Mouse (Mus musculus): ENCODE measurements around the gene Rhox4a. TPM values are rescaled to one million over a fixed set of nuclear protein-coding genes. Genes with fewer than 3 reads are reported as not detected.

Rhox4a gene
- not detected in 2 replicates for total RNA-seq (2023)

DNA sequence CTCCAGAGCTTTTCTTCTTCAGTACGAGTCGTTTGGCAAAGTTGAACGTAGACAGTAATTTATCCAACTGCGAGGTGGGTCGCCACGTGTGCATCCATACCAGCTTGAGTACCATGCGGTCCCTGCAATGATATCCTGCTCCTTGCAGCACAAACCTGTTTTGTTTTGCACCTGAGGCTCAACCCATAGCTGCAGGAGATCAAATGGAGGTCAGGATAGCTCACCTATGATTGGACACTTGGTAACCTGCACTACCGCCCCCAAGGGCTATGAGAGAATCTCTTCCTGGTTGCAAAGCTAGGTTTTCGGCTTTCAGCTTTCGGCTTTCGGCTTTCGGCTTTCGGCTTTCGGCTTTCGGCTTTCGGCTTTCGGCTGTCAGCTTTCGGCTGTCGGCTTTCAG, at the start of gene Rhox4a:
Gene Rhox4a (plus strand): TSS at position 301 of the 400 bp plus-strand sequence.

DNA sequence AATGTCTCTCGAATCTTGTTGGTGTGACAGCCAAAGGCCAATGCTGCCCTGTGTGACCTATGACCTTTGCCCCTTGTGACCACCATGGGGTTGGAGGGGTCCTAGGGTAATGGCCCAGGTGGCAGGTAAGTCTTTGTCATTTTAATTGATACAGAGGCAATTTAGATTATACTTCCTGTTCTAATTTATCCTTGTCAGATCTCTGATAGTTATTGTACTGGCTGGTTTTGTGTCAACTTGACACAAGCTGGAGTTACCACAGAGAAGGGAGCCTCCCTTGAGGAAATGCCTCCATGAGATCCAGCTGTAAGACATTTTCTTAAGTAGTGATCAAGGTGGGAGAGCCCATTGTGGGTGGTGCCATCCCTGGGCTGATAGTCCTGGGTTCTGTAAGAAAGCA, 43.0 kb upstream of the Rhox4a start, which contains the start of gene Rhox1:
Gene Rhox1 (minus strand): TSS at position 101 of the 400 bp plus-strand sequence.

DNA sequence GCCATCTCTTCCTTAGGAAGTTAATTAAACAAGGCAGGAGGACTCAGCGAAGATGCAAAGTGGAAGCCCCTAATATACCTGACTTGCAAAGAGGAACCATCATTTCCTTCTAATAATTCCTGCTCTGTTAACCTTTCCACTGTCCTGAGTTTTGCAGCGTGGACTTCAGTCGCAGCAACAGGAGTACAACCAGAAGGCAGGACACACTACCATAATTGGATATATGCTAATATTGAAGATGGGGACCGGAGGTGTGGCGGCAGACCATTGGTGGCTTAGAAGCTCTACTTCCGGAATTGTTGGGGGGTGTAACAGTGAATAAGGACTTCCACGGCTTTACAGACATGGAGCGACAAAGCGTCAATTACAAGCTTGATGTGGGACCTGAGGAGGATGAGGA, 20.5 kb upstream of the Rhox4a start, which contains the start of gene Rhox2a:
Gene Rhox2a (plus strand): TSS at position 301 of the 400 bp plus-strand sequence.

DNA sequence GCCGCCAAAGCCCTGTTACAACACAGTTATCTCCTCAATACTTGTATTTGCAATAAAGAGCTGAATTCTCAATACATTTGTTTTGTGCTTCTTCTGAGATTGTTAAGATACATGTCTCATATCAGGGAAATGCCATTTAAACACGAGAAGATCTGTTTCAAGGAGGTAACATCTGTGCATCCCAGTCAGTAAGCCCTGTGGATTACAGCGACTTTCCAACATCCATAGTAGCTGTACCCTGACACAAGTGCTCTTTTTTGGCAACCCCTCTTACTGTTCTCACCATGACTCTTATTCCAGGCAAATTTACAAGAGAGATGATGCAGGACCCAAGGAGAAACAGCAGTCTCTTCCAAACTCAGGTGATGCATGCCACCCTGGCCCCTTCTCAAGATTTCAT, 15.5 kb upstream of the Rhox4a start, which contains the start of gene Rhox3a:
Gene Rhox3a (plus strand): TSS at position 301 of the 400 bp plus-strand sequence.

Other genes with a start within 250 kb of the Rhox4a start
- not detected in 2 replicates for gene Sowahd, start 216.5 kb upstream of the Rhox4a start, total RNA-seq (2023)
- 246 and 267 TPM in 2 replicates for gene Rpl39, start 179.9 kb upstream of the Rhox4a start, total RNA-seq (2023)
- gene Upf3b, start 155.0 kb upstream of the Rhox4a start, total RNA-seq (2023), result 11.3 and 14.3 TPM in 2 replicates
- gene Nkap, start 138.5 kb upstream of the Rhox4a start, total RNA-seq (2023), result 11.5 and 15.5 TPM in 2 replicates
- not detected in 2 replicates for gene Akap14, start 96.5 kb upstream of the Rhox4a start, total RNA-seq (2023)
- gene Ndufa1, start 74.2 kb upstream of the Rhox4a start, total RNA-seq (2023), result 90.8 and 107 TPM in 2 replicates
- gene Rnf113a1, start 74.1 kb upstream of the Rhox4a start, total RNA-seq (2023), result 3.0 and 3.3 TPM in 2 replicates
- gene Gm9, start 54.3 kb upstream of the Rhox4a start, total RNA-seq (2023), result not detected in 2 replicates
- gene Rhox1, start 43.1 kb upstream of the Rhox4a start, total RNA-seq (2023), result not detected in 2 replicates
- gene Rhox2a, start 20.4 kb upstream of the Rhox4a start, total RNA-seq (2023), result not detected in 2 replicates
- not detected in 2 replicates for gene Rhox3a, start 15.4 kb upstream of the Rhox4a start, total RNA-seq (2023)
- not detected in 2 replicates for gene Rhox3a2, start 114.7 kb downstream of the Rhox4a start, total RNA-seq (2023)
- gene Rhox4a2, start 125.5 kb downstream of the Rhox4a start, total RNA-seq (2023), result not detected in 2 replicates
- not detected in 2 replicates for gene Rhox2b, start 146.7 kb downstream of the Rhox4a start, total RNA-seq (2023)
- gene Rhox4b, start 167.2 kb downstream of the Rhox4a start, total RNA-seq (2023), result not detected in 2 replicates
- gene Rhox2c, start 188.3 kb downstream of the Rhox4a start, total RNA-seq (2023), result not detected in 2 replicates
- not detected in 2 replicates for gene Rhox3c, start 193.2 kb downstream of the Rhox4a start, total RNA-seq (2023)
- not detected in 2 replicates for gene Rhox4c, start 215.0 kb downstream of the Rhox4a start, total RNA-seq (2023)
- not detected in 2 replicates for gene Rhox2d, start 228.1 kb downstream of the Rhox4a start, total RNA-seq (2023)
- gene Rhox4d, start 249.0 kb downstream of the Rhox4a start, total RNA-seq (2023), result not detected in 2 replicates

Measured in neutrophil, adult 65 days (primary cell).